Mouse (Mus musculus): ENCODE measurements at regions not wholly inside any gene's neighbourhood (a gene's known extent, or its start where the extent isn't known, plus 50 kb on each side); places are given as distances from the start of the nearest gene placed in this dataset.

GRCm38 (mm10) chr17:45824977-45825376, 91.3 kb upstream of the 1600014C23Rik start:
- no peak for DNase-seq (ENCODE audit: low read depth, low spot score)

GRCm38 (mm10) chr17:45823501-45823900, 89.9 kb upstream of the 1600014C23Rik start:
- DNase-seq (ENCODE audit: low read depth, low spot score): no peak

GRCm38 (mm10) chr17:45822427-45822826, 88.8 kb upstream of the 1600014C23Rik start:
- DNase-seq (ENCODE audit: low read depth, low spot score): no peak

GRCm38 (mm10) chr17:45821356-45821755, 87.7 kb upstream of the 1600014C23Rik start:
- DNase-seq (ENCODE audit: low read depth, low spot score): no peak

GRCm38 (mm10) chr17:45819143-45819542, 85.5 kb upstream of the 1600014C23Rik start:
- no peak for DNase-seq (ENCODE audit: low read depth, low spot score)

GRCm38 (mm10) chr17:45816566-45816965, 82.9 kb upstream of the 1600014C23Rik start:
- no peak for DNase-seq (ENCODE audit: low read depth, low spot score)

- no peak for DNase-seq (ENCODE audit: low read depth, low spot score)
Measured at GRCm38 (mm10) chr17:45815833-45816232, 82.2 kb upstream of the 1600014C23Rik start.

GRCm38 (mm10) chr17:45815341-45815740, 81.7 kb upstream of the 1600014C23Rik start:
- no peak for DNase-seq (ENCODE audit: low read depth, low spot score)

GRCm38 (mm10) chr17:45814586-45814985, 80.9 kb upstream of the 1600014C23Rik start:
- no peak for DNase-seq (ENCODE audit: low read depth, low spot score)

- no peak for DNase-seq (ENCODE audit: low read depth, low spot score)
Measured at GRCm38 (mm10) chr17:45813956-45814355, 80.3 kb upstream of the 1600014C23Rik start.

GRCm38 (mm10) chr17:45812289-45812955, 78.8 kb upstream of the 1600014C23Rik start:
- DNase-seq (ENCODE audit: low read depth, low spot score): no peak

- DNase-seq (ENCODE audit: low read depth, low spot score): no peak
Measured at GRCm38 (mm10) chr17:45811632-45812221, 78.1 kb upstream of the 1600014C23Rik start.

- DNase-seq (ENCODE audit: low read depth, low spot score): peak; percentile 46
Measured at GRCm38 (mm10) chr17:45809728-45810127, 76.1 kb upstream of the 1600014C23Rik start.

- no peak for DNase-seq (ENCODE audit: low read depth, low spot score)
Measured at GRCm38 (mm10) chr17:45808374-45808773, 74.7 kb upstream of the 1600014C23Rik start.

GRCm38 (mm10) chr17:45807452-45807851, 73.8 kb upstream of the 1600014C23Rik start:
- DNase-seq (ENCODE audit: low read depth, low spot score): no peak

- DNase-seq (ENCODE audit: low read depth, low spot score): no peak
Measured at GRCm38 (mm10) chr17:45806831-45807230, 73.2 kb upstream of the 1600014C23Rik start.

GRCm38 (mm10) chr17:45806430-45806829, 72.8 kb upstream of the 1600014C23Rik start:
- no peak for DNase-seq (ENCODE audit: low read depth, low spot score)

- no peak for DNase-seq (ENCODE audit: low read depth, low spot score)
Measured at GRCm38 (mm10) chr17:45805471-45806082, 71.9 kb upstream of the 1600014C23Rik start.

- DNase-seq (ENCODE audit: low read depth, low spot score): no peak
Measured at GRCm38 (mm10) chr17:45803331-45803730, 69.7 kb upstream of the 1600014C23Rik start.

- DNase-seq (ENCODE audit: low read depth, low spot score): no peak
Measured at GRCm38 (mm10) chr17:45802439-45802838, 68.8 kb upstream of the 1600014C23Rik start.

GRCm38 (mm10) chr17:45799725-45800124, 66.1 kb upstream of the 1600014C23Rik start:
- DNase-seq (ENCODE audit: low read depth, low spot score): no peak

- DNase-seq (ENCODE audit: low read depth, low spot score): no peak
Measured at GRCm38 (mm10) chr17:45798996-45799395, 65.4 kb upstream of the 1600014C23Rik start.

GRCm38 (mm10) chr17:45798456-45798855, 64.8 kb upstream of the 1600014C23Rik start:
- DNase-seq (ENCODE audit: low read depth, low spot score): no peak

Measured in retina, adult 2 months (tissue).